Mouse (Mus musculus) left cerebral cortex, postnatal 25 days (tissue): Measurements from ENCODE around the gene Galnt6. TPM values are rescaled to one million over a fixed set of nuclear protein-coding genes. Genes with fewer than 3 reads are reported as not detected.

Experiments
- DNase-seq, 2 experiments: peaks; one replicate each; pipeline ENCODE4 v3.0.0; 2022; ENCODE audit warnings: low spot score in 2 of 2, mixed read lengths in 1 of 2
- intact Hi-C: fragments of 180-260 bp; cut with DNase I; formaldehyde crosslinking; loops from one replicate; pipeline ENCODE4 v1.15.1; 2025
- total RNA-seq, 2 experiments: library from RNA; stranded (reverse); gene quantifications; 2 replicates each; pipeline ENCODE4 v1.2.3; 2021

Galnt6 gene
- total RNA-seq, 2 experiments from 2014 or later, result 2.9 to 4.0 TPM

DNA sequence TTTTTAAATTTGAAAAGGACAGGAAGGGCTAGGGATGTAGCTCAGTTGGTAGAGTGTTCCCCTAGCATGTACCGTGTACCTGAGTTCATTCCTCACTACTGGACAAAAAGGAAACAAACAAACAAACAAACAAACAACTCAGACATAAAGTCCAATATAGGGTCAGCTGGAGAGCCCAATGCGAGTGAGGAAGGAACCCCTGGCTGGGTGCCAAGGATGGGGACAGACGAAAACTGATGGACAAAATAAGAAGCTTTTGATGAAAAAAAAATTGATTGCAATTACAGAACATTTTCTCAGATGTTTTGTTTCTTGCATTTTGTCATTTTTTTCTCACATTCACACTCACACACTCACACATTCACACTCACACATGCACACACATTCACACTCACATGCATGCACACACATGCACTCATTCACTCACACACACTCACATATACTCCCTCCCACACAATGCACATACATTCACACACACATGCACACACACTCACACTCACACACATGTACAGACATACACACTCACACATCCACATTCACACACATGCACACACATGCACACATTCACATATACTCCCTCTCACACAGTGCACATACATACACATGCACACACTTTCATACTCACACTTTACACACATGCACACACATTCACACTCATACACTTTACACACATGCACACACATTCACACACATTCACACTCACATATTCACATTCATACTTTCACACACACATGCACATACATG, 26.9 kb upstream of the Galnt6 start:
- no peak for DNase-seq
- intact Hi-C loops, result loop anchor here (2.0 to 10.0 kb wide), 4 partner anchors 83 to 439 kb away; partner anchors contain the start of gene Gm47841

GRCm38 (mm10) chr15:100755498-100755859, 26.3 kb upstream of the Galnt6 start:
- no peak for DNase-seq
- intact Hi-C loops, result loop anchor here (5.0 to 10.0 kb wide), 3 partner anchors 207 to 439 kb away; partner anchors contain the start of gene Gm47841

DNA sequence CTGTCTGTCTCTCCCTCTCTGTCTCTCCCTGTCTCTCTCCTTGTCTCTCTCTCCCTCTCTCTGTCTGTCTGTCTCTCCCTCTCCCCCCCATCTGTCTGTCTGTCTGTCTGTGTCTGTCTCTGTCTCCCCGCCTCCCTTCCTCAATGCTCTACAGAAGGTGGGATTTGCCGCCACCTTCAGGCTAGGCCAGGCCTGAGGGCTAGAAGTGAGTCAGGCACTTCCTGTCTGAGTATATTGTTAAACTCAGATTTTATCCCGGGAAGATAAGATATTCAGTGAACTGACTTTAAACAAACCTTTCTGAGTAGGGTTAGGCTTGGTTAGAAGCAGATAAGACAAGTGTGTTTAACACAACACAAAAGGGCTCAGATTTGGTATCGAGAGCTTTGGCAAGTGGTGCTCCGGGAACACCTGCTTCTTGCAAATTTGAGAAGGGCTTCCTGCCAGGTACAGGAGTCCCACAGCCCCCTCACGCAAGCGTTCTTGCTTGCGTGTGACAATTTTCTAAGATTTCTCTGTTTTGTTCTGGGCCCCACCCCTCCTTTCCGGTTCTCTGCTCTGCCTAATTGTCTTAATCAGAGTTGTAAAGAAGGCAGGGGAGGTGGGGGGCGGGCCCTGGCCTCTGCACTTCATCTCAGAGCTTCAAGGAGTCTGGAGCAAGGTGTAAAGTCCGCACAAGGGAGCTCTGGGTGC, 25.8 kb upstream of the Galnt6 start:
- peak in 1 of 2 experiments; percentile 33 for DNase-seq
- intact Hi-C loops, result loop anchor here (5.0 to 10.0 kb wide), 3 partner anchors 207 to 440 kb away; partner anchors contain the start of gene Gm47841

DNA sequence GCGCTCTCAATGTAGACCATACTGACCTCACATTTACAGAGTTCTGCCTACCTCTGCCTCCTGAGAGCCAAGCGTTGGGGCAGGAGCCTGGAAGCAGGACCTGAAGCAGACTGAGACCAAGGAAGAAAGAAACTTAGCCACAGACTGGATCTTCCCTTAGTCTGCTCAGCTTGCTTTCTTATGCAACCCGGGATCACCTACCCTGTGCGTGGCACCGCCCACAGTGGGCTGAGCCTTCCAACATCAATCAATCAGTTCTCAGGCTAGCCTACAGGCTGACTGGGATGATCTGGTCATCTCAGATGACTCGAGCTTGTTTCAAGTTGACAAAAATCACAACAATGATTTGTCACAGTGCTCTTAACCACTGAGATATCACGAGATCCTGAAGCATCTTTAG, 24.9 kb upstream of the Galnt6 start:
- no peak for DNase-seq
- intact Hi-C loops, result loop anchor here (10.0 kb wide), 1 partner anchor 441 kb away; no protein-coding TSS in a partner anchor

GRCm38 (mm10) chr15:100753045-100753444, 23.9 kb upstream of the Galnt6 start:
- no peak for DNase-seq
- intact Hi-C loops, result loop anchor here (10.0 kb wide), 1 partner anchor 442 kb away; no protein-coding TSS in a partner anchor

GRCm38 (mm10) chr15:100752439-100752838, 23.3 kb upstream of the Galnt6 start:
- intact Hi-C loops, result loop anchor here (10.0 kb wide), 1 partner anchor 442 kb away; no protein-coding TSS in a partner anchor
- no peak for DNase-seq

DNA sequence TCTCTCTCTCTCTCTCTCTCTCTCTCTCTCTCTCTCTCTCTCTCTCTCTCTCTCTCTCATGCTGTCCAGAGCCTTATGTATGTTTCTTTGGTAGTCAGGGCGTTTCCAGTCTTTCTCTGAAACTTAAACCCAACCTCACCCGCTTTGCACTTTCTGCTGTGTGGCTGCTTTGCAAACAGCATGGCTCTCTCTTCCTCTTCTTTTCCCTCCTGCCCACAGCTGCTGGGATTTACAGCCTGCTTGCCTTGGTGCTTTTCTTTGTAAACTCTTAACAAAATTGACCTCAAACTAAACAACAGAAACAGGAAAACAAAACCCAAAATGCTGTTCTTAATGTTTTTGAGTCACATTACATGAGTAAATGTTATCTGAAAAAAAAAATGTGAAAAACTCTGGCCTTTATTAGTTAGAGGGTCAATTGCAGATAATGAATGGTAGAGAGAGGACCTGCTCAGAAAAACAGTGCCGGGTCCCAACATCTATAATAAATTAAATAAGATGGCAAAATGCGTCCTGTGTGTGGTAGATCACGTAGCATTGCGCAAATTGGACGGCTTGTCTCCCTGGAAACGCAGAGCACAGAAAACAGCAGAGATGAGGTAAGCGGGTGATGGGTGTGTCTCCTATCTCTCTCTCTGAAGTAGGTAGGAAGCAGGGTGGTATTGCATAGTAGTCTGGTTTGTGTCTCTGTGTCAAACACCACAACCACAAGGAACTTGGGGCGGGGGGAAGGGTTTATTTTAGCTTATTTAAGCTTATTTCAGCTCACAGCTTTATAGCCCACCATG, 20.8 kb upstream of the Galnt6 start:
- no peak for DNase-seq
- intact Hi-C loops, result loop anchor here (10.0 kb wide), 1 partner anchor 445 kb away; no protein-coding TSS in a partner anchor

DNA sequence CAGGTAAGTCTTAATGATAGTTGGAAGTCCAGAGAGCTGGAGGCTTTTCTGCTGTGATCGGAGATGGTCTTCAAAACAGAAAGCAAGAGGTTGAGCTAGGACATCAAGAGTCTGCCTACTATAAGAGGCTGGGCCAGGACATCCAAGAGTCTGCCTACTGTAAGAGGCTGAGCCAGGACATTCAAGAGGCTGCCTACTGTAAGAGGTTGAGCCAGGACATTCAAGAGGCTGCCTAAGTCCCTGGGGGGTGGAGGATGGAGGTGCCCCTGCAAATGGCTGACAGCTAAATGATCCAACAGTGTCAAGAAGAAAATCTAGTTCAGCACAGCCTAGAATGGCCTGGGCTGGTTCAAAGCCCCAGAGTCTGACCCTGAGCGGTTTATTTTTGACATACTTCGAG, 19.4 kb upstream of the Galnt6 start:
- intact Hi-C loops, result no loop called here
- DNase-seq, result no peak

DNA sequence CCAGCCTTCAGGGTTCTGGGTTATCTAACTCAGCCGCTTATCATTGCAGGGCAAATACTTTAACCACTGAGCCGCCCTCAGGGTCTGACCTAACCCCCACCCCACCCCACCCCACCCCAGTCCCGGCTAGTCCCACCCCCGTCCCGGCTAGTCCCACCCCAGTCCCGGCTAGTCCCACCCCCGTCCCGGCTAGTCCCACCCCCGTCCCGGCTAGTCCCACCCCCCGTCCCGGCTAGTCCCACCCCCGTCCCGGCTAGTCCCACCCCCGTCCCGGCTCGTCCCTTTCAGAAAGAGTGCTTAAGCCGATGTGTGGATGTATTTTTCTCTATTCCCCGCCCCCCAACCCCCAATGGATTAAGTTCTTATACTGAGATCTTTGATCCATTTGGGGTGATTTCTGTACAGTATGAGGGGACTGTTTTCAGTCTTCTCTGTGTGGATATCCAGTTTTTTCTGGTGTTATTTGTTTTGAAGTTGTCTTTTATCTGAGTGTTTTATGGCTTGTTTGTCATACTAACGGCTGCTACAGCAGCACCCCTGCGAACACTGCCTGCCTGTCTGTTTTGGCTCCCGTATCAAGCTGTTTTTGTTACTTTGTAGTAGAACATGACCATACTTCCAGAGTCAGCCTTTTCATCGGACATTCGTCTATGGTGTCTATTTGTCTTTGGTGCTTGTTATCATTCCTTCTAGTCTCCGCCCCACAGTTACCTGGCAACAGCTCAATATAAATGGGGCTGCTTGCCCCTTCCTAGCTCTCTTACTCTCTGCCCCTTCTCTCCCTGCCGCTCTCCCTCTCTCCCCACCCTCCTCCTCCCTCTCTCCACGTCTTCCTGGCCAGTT, 18.2 kb upstream of the Galnt6 start:
- intact Hi-C loops, result no loop called here
- no peak for DNase-seq

- intact Hi-C loops, result no loop called here
- DNase-seq, result no peak
Measured at GRCm38 (mm10) chr15:100746478-100747120, 17.4 kb upstream of the Galnt6 start.

DNA sequence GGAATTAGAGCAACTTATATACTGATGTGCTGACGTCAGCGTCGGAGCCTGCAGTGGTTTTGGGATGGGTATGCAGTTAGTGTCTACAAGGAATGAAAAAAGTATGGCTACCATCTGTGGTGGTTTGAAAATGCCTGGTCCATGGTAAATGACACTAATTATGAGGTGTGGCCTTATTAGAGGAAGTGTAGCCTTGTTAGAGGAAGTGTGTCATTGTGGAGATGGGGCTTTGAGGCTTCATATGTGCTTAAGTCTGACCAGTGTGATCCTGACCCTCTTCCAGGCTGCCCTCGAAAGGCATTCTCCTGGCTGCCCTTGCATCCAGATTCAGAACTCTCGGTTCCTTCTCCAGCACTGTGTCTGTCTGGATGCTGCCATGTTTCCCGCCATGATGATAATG, 14.1 kb upstream of the Galnt6 start:
- intact Hi-C loops, result no loop called here
- no peak for DNase-seq

DNA sequence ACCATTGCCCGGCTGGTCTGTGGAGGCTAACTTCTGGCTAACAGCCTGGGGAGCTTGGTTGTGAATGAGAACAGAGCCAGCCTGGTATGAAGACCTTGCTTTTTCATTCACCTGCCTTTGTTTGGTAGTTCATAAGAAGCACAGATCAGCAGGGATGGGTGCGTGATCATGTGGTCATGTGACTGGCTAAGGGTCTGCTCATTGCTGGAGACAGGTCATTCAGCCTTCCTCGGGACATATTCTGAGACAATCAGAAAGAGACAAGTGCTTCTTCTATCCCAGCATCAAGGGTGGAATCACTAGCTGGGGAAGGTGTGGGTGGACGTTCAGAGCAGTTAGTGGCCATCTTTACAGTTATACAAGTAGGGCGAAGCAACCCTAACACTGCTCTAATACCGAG, 10.3 kb upstream of the Galnt6 start:
- intact Hi-C loops, result no loop called here
- no peak for DNase-seq

DNA sequence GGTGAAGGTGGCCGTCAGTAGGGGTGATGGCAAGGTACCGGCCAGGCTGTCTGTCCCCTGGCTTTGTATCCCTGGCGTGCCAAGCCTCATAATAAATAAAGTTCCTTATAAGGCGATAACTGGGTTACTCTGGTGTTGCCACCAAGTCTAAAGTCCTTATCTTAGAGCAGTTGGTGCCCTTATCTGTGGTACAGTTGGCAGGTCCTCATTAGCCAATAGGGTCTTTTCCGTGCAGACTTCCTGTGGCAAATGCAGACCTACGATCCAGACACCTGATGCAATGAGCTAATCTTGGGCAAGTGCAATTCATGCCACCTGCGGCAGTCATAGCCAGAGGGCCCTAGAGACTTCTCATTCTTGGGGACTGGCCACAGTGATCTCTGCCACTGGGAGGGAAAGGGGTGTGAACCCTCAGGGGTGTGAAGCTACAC, 9.2 kb upstream of the Galnt6 start:
- DNase-seq, result no peak
- intact Hi-C loops, result no loop called here

DNA sequence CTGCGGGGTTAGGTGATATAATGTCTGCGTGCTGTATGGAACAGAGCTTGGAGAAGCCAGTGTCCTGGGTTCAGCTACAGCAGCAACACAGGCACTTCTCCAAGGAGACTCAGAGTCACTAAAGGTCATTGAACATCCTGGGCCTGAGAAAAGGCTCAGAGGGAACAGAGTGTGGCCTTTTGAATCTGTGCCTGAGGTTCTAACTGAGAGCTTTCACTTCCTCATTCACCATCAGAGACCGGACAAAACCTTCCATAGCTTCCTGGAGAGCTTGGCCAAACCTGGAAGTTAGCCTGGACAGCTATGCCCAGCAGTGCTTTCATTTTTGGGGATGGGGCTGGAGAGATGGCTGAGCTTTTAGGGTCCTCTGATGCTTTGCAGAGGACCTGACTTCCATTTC, 8.5 kb upstream of the Galnt6 start:
- DNase-seq, result no peak
- intact Hi-C loops, result no loop called here

- intact Hi-C loops, result no loop called here
- no peak for DNase-seq
Measured at GRCm38 (mm10) chr15:100735953-100736300, 6.8 kb upstream of the Galnt6 start.

DNA sequence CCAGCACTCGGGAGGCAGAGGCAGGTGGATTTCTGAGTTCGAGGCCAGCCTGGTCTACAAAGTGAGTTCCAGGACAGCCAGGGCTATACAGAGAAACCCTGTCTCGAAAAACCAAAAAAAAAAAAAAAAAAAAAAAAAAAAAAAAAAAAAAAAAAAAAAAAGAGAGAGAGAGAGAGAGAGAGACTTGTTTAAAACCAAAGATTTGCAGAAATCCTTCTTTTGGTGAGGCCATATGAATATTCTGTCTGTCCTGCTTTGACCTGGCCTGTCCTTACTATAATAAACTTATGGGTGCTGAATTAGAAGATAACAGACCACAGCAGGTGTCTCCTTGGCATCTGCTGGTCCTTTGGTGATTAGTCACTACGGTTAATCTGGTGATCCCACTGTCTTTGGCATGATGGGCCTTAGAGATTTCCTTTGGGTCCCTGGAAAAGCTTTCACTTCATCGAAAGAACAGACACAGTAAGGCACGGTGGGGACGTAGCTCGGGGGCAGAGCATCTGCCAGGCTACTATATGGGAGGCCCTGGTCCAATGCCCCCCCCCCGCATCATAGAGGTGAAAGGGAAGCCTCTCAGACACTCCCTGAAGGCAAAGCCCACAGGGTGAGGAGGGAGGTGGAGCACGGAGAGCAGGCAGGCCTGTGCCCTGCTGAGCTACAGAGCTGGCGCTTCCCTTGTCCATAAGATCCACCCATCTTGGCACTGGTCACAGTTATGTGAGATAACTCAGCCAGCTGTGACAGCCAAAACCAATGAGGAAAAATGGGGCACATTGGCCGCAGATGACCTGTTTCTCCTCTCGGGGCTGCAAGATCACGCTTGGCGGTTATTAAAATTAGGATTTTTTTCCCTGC, 6.1 kb upstream of the Galnt6 start:
- intact Hi-C loops, result no loop called here

GRCm38 (mm10) chr15:100732580-100732979, 3.4 kb upstream of the Galnt6 start:
- DNase-seq, result peak in 1 of 2 experiments; percentile 21
- intact Hi-C loops, result no loop called here

More for the DNA sequence above, 6.1 kb upstream of the Galnt6 start:
- no peak for DNase-seq

- intact Hi-C loops, result no loop called here
- no peak for DNase-seq
Measured at GRCm38 (mm10) chr15:100731081-100731480, 1.9 kb upstream of the Galnt6 start.
